In the genomic region with DNA sequence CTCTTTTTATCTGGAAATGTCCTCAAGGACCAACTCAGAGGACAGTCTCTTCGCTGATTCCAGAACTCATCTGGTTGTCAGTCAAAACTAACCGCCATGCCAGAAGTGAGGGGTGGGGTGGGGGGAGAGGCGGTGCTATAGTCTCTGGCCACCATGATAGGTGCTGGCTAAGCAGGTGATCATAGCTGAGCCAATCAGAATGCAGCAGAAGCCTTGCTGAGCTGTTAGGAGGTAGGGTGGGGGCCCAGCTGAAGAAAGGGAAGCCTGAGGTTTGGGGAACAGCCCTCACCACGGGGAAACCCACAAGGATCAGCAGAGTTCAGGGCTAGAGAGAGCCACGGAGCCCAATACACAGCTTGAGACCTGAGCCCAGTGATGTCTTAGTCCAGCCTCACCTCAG, we compare ENCODE assay signal across 15 mouse cellular contexts. TPM values are rescaled to one million over a fixed set of nuclear protein-coding genes. Genes with fewer than 3 reads are reported as not detected.
DNase-seq lines count a peak whose midpoint lies in the region; ATAC-seq and TF ChIP-seq lines count a peak whose summit lies in the region.
"Had no signal": no experiment of that assay in that cellular context is flagged by ENCODE, and none has a peak within 500 bp of the region (broad histone marks: within the 10 kb centered on the region; RNA-seq: fewer than 3 reads in every experiment).

No protein-coding gene starts in this region.

- no peak overlapping the region for H3K9ac ChIP-seq in lung, embryonic 15.5 days
- no peak overlapping the region for H3K9ac ChIP-seq in liver, postnatal 0 days (replicated peaks)
- H3K9ac ChIP-seq in heart, embryonic 11.5 days (ENCODE audit: low read depth, low read length): no peak overlapping the region
- H3K9ac ChIP-seq: heart, embryonic 15.5 days; lung, embryonic 14.5 days had no signal

- no peak for TF ChIP-seq EP300 in liver, postnatal 0 days (IDR thresholded peaks at IDR 0.05; ENCODE audit: low read depth)

- no peak for TF ChIP-seq CTCF in lung, adult 2 months (IDR thresholded peaks at IDR 0.05; ENCODE audit: insufficient read depth, low read length)
- TF ChIP-seq CTCF in liver, postnatal 0 days (IDR thresholded peaks at IDR 0.05; ENCODE audit: low read depth): no peak

- 0 out of 2 replicates have a peak, but pooled peaks have one; percentile 27 for ATAC-seq in lung, embryonic 15.5 days (ENCODE audit: borderline replicate concordance, extremely low read depth, low FRiP score, low TSS enrichment)
- ATAC-seq in hematopoietic stem cell, adult 5-6 weeks (replicated peaks in 1 of 2; ENCODE audit: insufficient read depth in 1 of 2, low FRiP score in 2 of 2, low TSS enrichment in 1 of 2, low read depth in 1 of 2, poor library complexity in 2 of 2, severe bottlenecking in 2 of 2): peak; percentile 88 to 90
- peak; percentile 68 for ATAC-seq in liver, postnatal 0 days
- no peak for ATAC-seq in heart, embryonic 11.5 days (replicated peaks; ENCODE audit: insufficient number of reproducible peaks, low FRiP score, low TSS enrichment)

- H3K36me3 ChIP-seq in lung, embryonic 15.5 days: no peaks in the 10 kb centered on the region
- H3K36me3 ChIP-seq in liver, postnatal 0 days (replicated peaks; ENCODE audit: insufficient read depth, low read length): no peaks in the 10 kb centered on the region
- H3K36me3 ChIP-seq in heart, embryonic 11.5 days (ENCODE audit: control insufficient read depth, insufficient read depth, low read length): no peaks in the 10 kb centered on the region
- H3K36me3 ChIP-seq: embryonic facial prominence, embryonic 10.5 days; forebrain, embryonic 10.5 days; heart, embryonic 15.5 days had no signal

- no peak overlapping the region for H3K27ac ChIP-seq in lung, embryonic 15.5 days
- H3K27ac ChIP-seq in liver, postnatal 0 days (ENCODE audit: low read depth): no peak overlapping the region
- no peak overlapping the region for H3K27ac ChIP-seq in heart, embryonic 11.5 days (ENCODE audit: low read depth, low read length)
- H3K27ac ChIP-seq: embryonic facial prominence, embryonic 10.5 days; forebrain, embryonic 10.5 days; heart, embryonic 15.5 days had no signal

- H3K4me1 ChIP-seq in lung, embryonic 15.5 days: peaks cover 7% of the 10 kb centered on the region; the same call in 1 of the 2 replicates
- H3K4me1 ChIP-seq in lung, adult 2 months (ENCODE audit: control insufficient read depth, insufficient read depth, low read length): no peaks in the 10 kb centered on the region
- no peaks in the 10 kb centered on the region; the same call in 1 of the 2 replicates for H3K4me1 ChIP-seq in liver, postnatal 0 days (ENCODE audit: insufficient read depth)
- peaks cover 12% of the 10 kb centered on the region for H3K4me1 ChIP-seq in heart, embryonic 11.5 days (ENCODE audit: control insufficient read depth, insufficient read depth, low read length)

- H3K27me3 ChIP-seq in lung, embryonic 15.5 days: no peaks in the 10 kb centered on the region
- H3K27me3 ChIP-seq in liver, postnatal 0 days (ENCODE audit: insufficient read depth, low read length): no peaks in the 10 kb centered on the region
- no peaks in the 10 kb centered on the region for H3K27me3 ChIP-seq in heart, embryonic 11.5 days (ENCODE audit: control insufficient read depth, insufficient read depth, low read length)
- H3K27me3 ChIP-seq: heart, embryonic 15.5 days had no signal

- no peaks in the 10 kb centered on the region for H3K9me3 ChIP-seq in lung, embryonic 15.5 days
- H3K9me3 ChIP-seq in liver, postnatal 0 days (ENCODE audit: low read length): no peaks in the 10 kb centered on the region
- no peaks in the 10 kb centered on the region for H3K9me3 ChIP-seq in heart, embryonic 11.5 days (replicated peaks; ENCODE audit: control insufficient read depth, low read length)
- H3K9me3 ChIP-seq: embryonic facial prominence, embryonic 10.5 days; forebrain, embryonic 10.5 days; heart, embryonic 15.5 days had no signal

- no peak overlapping the region for H3K4me3 ChIP-seq in lung, embryonic 15.5 days
- no peak overlapping the region for H3K4me3 ChIP-seq in lung, adult 2 months (replicated peaks; ENCODE audit: extremely low read depth, low read depth, low read length)
- H3K4me3 ChIP-seq in liver, postnatal 0 days (ENCODE audit: low read depth, low read length): no peak overlapping the region
- H3K4me3 ChIP-seq in heart, embryonic 11.5 days (ENCODE audit: low read depth, low read length): no peak overlapping the region
- H3K4me3 ChIP-seq: embryonic facial prominence, embryonic 10.5 days; forebrain, embryonic 10.5 days; heart, embryonic 15.5 days had no signal

- DNase-seq in lung, adult 2 months: no peak
- no peak for DNase-seq in liver, postnatal 0 days
- peak; percentile 35 for DNase-seq in thymus, postnatal 14 days
- DNase-seq in layer of hippocampus, postnatal 14 days (ENCODE audit: low spot score in 2 of 2): no peak
- DNase-seq in lung, postnatal 14 days: no peak
- DNase-seq: adrenal gland, postnatal 25 days; cerebellum, adult 11-12 months; lung, embryonic 14.5 days; midbrain, embryonic 14.5 days had no signal

- H3K4me2 ChIP-seq in lung, embryonic 15.5 days: no peak overlapping the region
- no peak overlapping the region for H3K4me2 ChIP-seq in liver, postnatal 0 days (ENCODE audit: low read depth, low read length)
- no peak overlapping the region for H3K4me2 ChIP-seq in heart, embryonic 11.5 days
- H3K4me2 ChIP-seq: heart, embryonic 15.5 days; lung, embryonic 14.5 days had no signal

- no peak for TF ChIP-seq POLR2A in lung, adult 2 months (IDR thresholded peaks at IDR 0.05; ENCODE audit: borderline replicate concordance, extremely low read depth, low read depth, low read length)

- WGBS in lung, embryonic 15.5 days: 74% methylated on average over 5 of the region's 5 CpGs
- WGBS in lung, adult 2 months: 75% methylated on average over 5 of the region's 5 CpGs
- WGBS in liver, postnatal 0 days (ENCODE audit: insufficient replicate concordance): 42% methylated on average over 5 of the region's 5 CpGs
- 70% methylated on average over 5 of the region's 5 CpGs for WGBS in heart, embryonic 11.5 days (ENCODE audit: insufficient replicate concordance)

RNA-seq across cellular contexts. Expression of a gene that starts 11.1 kb away (rescaled TPM):
- polyA plus RNA-seq in lung, embryonic 15.5 days (2015; fragmentation: Nextera tagmentation; extraction: Ambion mirVana): 1.5 and 2.0 TPM in 2 replicates
- 12.6 and 15.7 TPM in 2 replicates for polyA plus RNA-seq in lung, adult 2 months (2012; rRNA removed)
- total RNA-seq in hematopoietic stem cell, adult 5-6 weeks (2017): 22.3 and 27.1 TPM in 2 replicates
- 0.40 and 0.45 TPM in 2 replicates for polyA plus RNA-seq in liver, postnatal 0 days (2015; fragmentation: Nextera tagmentation; extraction: Ambion mirVana)
- 10 to 100 TPM; 59.8 to 61.9 TPM for total RNA-seq in layer of hippocampus, postnatal 14 days (2021)
- polyA plus RNA-seq in heart, embryonic 11.5 days (2014; fragmentation: Nextera tagmentation; extraction: Ambion mirVana): 3.0 and 3.1 TPM in 2 replicates
